Mouse (Mus musculus) mouse embryonic stem cell (cell line): ENCODE measurements around the gene Socs7.

Source experiments
- in situ Hi-C, 2 experiments: fragments of 300-500 bp; cut with MboI; formaldehyde crosslinking; loops; 1 replicate in 1 of 2; 3 replicates in 1 of 2; pipeline ENCODE4 v1.14.3; 2019 to 2020; ENCODE audit warnings: low sequenced_read_pairs in 2 of 2, low pct_unique_long_range_greater_than_20kb in 1 of 2, mixed read lengths in 1 of 2; ENCODE audit not compliant: unreplicated experiment in 1 of 2

Gene Socs7

GRCm38 (mm10) chr11:97407456-97407855 lies 45.1 kb downstream of the Socs7 start:
- in situ Hi-C loops, result no loop called here

GRCm38 (mm10) chr11:97408171-97408570 lies 45.8 kb downstream of the Socs7 start:
- in situ Hi-C loops, result no loop called here

GRCm38 (mm10) chr11:97410958-97411357 lies 48.6 kb downstream of the Socs7 start:
- in situ Hi-C loops, result no loop called here

- in situ Hi-C loops, result no loop called here
Observed at GRCm38 (mm10) chr11:97412117-97412516, 49.8 kb downstream of the Socs7 start.

GRCm38 (mm10) chr11:97412808-97413347 lies 50.5 kb downstream of the Socs7 start:
- in situ Hi-C loops, result no loop called here

- in situ Hi-C loops, result no loop called here
Observed at GRCm38 (mm10) chr11:97415330-97415711, 53.0 kb downstream of the Socs7 start, which contains the start of gene Arhgap23. TSS of gene Arhgap23 (plus strand) at chr11:97415533.

- in situ Hi-C loops, result no loop called here
Observed at GRCm38 (mm10) chr11:97415712-97416636, 53.6 kb downstream of the Socs7 start.

GRCm38 (mm10) chr11:97416637-97417035 lies 54.3 kb downstream of the Socs7 start:
- in situ Hi-C loops, result no loop called here

- in situ Hi-C loops, result no loop called here
Observed at GRCm38 (mm10) chr11:97418834-97419539, 56.6 kb downstream of the Socs7 start.

GRCm38 (mm10) chr11:97419540-97419900 lies 57.2 kb downstream of the Socs7 start:
- in situ Hi-C loops, result no loop called here

- in situ Hi-C loops, result no loop called here
Observed at GRCm38 (mm10) chr11:97422507-97422906, 60.2 kb downstream of the Socs7 start.

GRCm38 (mm10) chr11:97424092-97424692 lies 61.8 kb downstream of the Socs7 start:
- in situ Hi-C loops, result no loop called here

GRCm38 (mm10) chr11:97424802-97425201 lies 62.5 kb downstream of the Socs7 start:
- in situ Hi-C loops, result loop anchor here in 1 of 2 experiments (5.0 kb wide), 1 partner anchor 47 kb away; no protein-coding TSS in a partner anchor

GRCm38 (mm10) chr11:97427794-97428725 lies 65.7 kb downstream of the Socs7 start:
- in situ Hi-C loops, result loop anchor here in 1 of 2 experiments (5.0 kb wide), 1 partner anchor 44 kb away; no protein-coding TSS in a partner anchor

GRCm38 (mm10) chr11:97428726-97429077 lies 66.4 kb downstream of the Socs7 start:
- in situ Hi-C loops, result loop anchor here in 1 of 2 experiments (5.0 kb wide), 1 partner anchor 44 kb away; no protein-coding TSS in a partner anchor

- in situ Hi-C loops, result loop anchor here in 1 of 2 experiments (5.0 kb wide), 1 partner anchor 43 kb away; no protein-coding TSS in a partner anchor
Observed at GRCm38 (mm10) chr11:97429615-97430014, 67.3 kb downstream of the Socs7 start.

- in situ Hi-C loops, result no loop called here
Observed at GRCm38 (mm10) chr11:97432015-97432414, 69.7 kb downstream of the Socs7 start.
